Mouse (Mus musculus) heart, embryonic 16.5 days (tissue): ENCODE results near the gene Lrrc51. TPM values are rescaled to one million over a fixed set of nuclear protein-coding genes. Genes with fewer than 3 reads are reported as not detected.
"Not testable (repeated sequence)": the region's sequence is repeated elsewhere in the genome, so short reads cannot be mapped to it uniquely, and the experiment has no call there.

ENCODE experiments used
- ATAC-seq: fragments of 200-750 bp; cut with Nextera tagmentation; replicated peaks from 2 replicates; pipeline ENCODE4 v1.8.0; 2017; ENCODE audit warnings: moderate number of reproducible peaks; ENCODE audit not compliant: insufficient read depth, low FRiP score; ENCODE audit errors: extremely low read depth
- H3K27ac ChIP-seq: fragments of 300-500 bp; sonication (generic); 2 replicates; pipeline ENCODE4 v1.5.1; 2014; ENCODE audit warnings: mild to moderate bottlenecking, low read length, control low read depth, moderate library complexity
- H3K27me3 ChIP-seq: fragments of 300-500 bp; sonication (generic); 2 replicates; pipeline ENCODE4 v1.6.1; 2014; ENCODE audit warnings: low read length, mixed read lengths; ENCODE audit not compliant: control insufficient read depth, insufficient read depth
- H3K36me3 ChIP-seq: fragments of 300-500 bp; sonication (generic); 2 replicates; pipeline ENCODE4 v1.6.1; 2014; ENCODE audit not compliant: control insufficient read depth, insufficient read depth
- H3K4me1 ChIP-seq: fragments of 300-500 bp; sonication (generic); 2 replicates; pipeline ENCODE4 v1.6.1; 2014; ENCODE audit warnings: low read length, mixed read lengths; ENCODE audit not compliant: control insufficient read depth, insufficient read depth
- H3K4me2 ChIP-seq: fragments of 300-500 bp; sonication (generic); 2 replicates; pipeline ENCODE4 v1.6.1; 2014; ENCODE audit warnings: low read depth, mild to moderate bottlenecking, control low read depth, low read length
- H3K4me3 ChIP-seq: fragments of 300-500 bp; sonication (generic); 2 replicates; pipeline ENCODE4 v1.5.1; 2014; ENCODE audit warnings: mild to moderate bottlenecking, control low read depth, low read length
- H3K9ac ChIP-seq: fragments of 300-500 bp; sonication (generic); 2 replicates; pipeline ENCODE4 v1.6.1; 2014; ENCODE audit warnings: low read length, control low read depth
- H3K9me3 ChIP-seq: fragments of 300-500 bp; sonication (generic); replicated peaks from 2 replicates; pipeline ENCODE4 v1.6.1; 2016; ENCODE audit warnings: low read length; ENCODE audit not compliant: control insufficient read depth
- WGBS: fragments of 180-500 bp; shearing (Covaris S2); extraction: QIAGEN DNeasy Blood & Tissue Kit; methylation state at CpG from one replicate; pipeline ENCODE4 v1.1.7; 2014; 5-methylcytosine and 5-hydroxymethylcytosine counted together
- polyA plus RNA-seq: library from polyadenylated mRNA; unstranded; fragments of >200 nt; fragmentation: Nextera tagmentation; extraction: Ambion mirVana; gene quantifications from 2 replicates; pipeline ENCODE4 v1.2.1, GENCODE M21; 2015

Gene Lrrc51
- polyA plus RNA-seq, 1 experiment from 2014 or later, result 5.9 TPM

- ATAC-seq, result no peak
- 74% methylated on average over 3 of the region's 3 CpGs for WGBS
Measured at GRCm38 (mm10) chr7:101928093-101928492, 5.6 kb downstream of the Lrrc51 start.

DNA sequence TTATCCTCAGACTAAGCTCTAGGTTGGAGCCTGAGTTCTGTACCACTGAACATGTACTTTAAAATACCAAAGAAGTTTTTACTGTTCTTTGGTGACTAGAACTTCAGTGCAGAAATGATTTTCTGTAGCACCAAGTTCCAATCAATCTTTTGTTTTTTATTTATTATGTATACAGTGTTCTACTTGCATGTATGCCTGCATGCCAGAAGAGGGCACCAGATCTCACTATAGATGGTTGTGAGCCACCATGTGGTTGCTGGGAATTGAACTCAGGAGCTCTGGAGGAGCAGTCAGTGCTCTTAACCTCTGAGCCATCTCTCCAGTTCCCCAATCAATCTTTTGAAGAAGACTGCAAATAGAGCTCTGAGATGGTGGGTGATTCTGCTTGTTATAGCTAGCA, 7.8 kb downstream of the Lrrc51 start:
- not testable (repeated sequence) for H3K27me3 ChIP-seq, H3K4me2 ChIP-seq, H3K4me1 ChIP-seq, H3K36me3 ChIP-seq, H3K27ac ChIP-seq, ATAC-seq, H3K9me3 ChIP-seq, H3K4me3 ChIP-seq, H3K9ac ChIP-seq

More at GRCm38 (mm10) chr7:101928093-101928492, 5.6 kb downstream of the Lrrc51 start:
- H3K27me3 ChIP-seq, result no peaks in the 10 kb centered on the region
- H3K4me3 ChIP-seq, result no peak overlapping the region
- H3K4me2 ChIP-seq, result no peak overlapping the region
- no peaks in the 10 kb centered on the region for H3K36me3 ChIP-seq
- H3K9me3 ChIP-seq, result no peaks in the 10 kb centered on the region; the same call in 1 of the 2 replicates
- H3K9ac ChIP-seq, result no peak overlapping the region
- no peak overlapping the region for H3K27ac ChIP-seq
- peaks cover 6% of the 10 kb centered on the region; the same call in 1 of the 2 replicates for H3K4me1 ChIP-seq

GRCm38 (mm10) chr7:101918071-101918470, 15.6 kb downstream of the Lrrc51 start:
- Histone ChIP-seq H3K9me3 (no peaks in the 10 kb centered on the region), H3K4me3 (no peak overlapping the region), H3K9ac (no peak overlapping the region), H3K27ac (no peak overlapping the region), H3K36me3 (peaks cover 12% of the 10 kb centered on the region), H3K27me3 (no peaks in the 10 kb centered on the region), H3K4me1 (no peaks in the 10 kb centered on the region), H3K4me2 (no peak overlapping the region)
- peak; percentile 69 for ATAC-seq
- 6% methylated on average over 1 of the region's 1 CpGs for WGBS

- 63% methylated on average over 3 of the region's 3 CpGs for WGBS
Measured at GRCm38 (mm10) chr7:101911982-101912381, 21.7 kb downstream of the Lrrc51 start.

DNA sequence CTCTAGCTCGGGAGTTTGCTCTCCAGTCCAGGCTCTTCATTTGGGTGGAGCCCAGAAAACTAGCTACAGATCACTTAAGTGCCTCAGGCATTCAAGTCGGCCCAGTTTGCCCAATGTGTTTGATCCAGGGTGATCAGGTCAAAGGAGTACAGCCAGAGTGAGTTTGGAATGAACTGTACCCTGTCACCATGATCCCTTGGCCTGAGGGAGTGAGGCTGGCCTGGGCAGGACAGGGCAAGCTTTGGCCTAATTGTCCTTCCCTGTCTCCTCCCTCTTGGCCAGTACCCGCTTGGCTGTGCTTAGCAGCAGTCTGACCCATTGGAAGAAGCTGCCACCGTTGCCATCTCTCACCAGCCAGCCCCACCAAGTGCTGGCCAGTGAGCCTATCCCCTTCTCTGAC, 23.6 kb downstream of the Lrrc51 start:
- Histone ChIP-seq H3K9me3 (no peaks in the 10 kb centered on the region), H3K36me3 (peaks cover 38% of the 10 kb centered on the region), H3K9ac (no peak overlapping the region), H3K27me3 (no peaks in the 10 kb centered on the region), H3K27ac (no peak overlapping the region), H3K4me2 (no peak overlapping the region), H3K4me3 (no peak overlapping the region), H3K4me1 (peaks cover 11% of the 10 kb centered on the region)
- no peak for ATAC-seq
- 79% methylated on average over 4 of the region's 4 CpGs for WGBS

More at GRCm38 (mm10) chr7:101911982-101912381, 21.7 kb downstream of the Lrrc51 start:
- no peak for ATAC-seq
- Histone ChIP-seq H3K36me3 (peaks cover 38% of the 10 kb centered on the region), H3K4me2 (no peak overlapping the region), H3K27ac (no peak overlapping the region), H3K4me1 (peaks cover 4% of the 10 kb centered on the region; the same call in 1 of the 2 replicates), H3K9ac (no peak overlapping the region), H3K27me3 (no peaks in the 10 kb centered on the region), H3K4me3 (no peak overlapping the region), H3K9me3 (no peaks in the 10 kb centered on the region)

DNA sequence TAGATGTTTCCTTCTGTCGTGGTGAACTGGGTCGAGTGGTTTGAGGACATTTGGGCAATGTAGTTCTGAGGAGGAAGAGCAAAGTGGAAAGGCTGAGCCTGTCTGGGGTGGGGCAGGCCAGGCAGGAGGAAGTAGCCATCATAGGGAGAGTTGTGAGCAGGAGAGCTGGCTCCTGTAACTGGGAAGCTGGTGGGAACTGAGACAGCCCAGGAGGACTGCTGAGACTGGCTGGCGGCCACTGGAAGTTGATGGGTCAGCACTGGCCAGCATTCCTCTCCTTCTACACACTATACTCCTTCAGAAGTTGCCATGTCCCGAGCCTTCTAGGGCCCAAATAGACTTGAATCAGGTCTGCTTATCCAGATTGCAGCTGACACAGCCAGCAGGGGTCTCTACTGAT, 25.3 kb downstream of the Lrrc51 start:
- Histone ChIP-seq H3K27ac (no peak overlapping the region), H3K27me3 (no peaks in the 10 kb centered on the region), H3K4me3 (no peak overlapping the region), H3K4me1 (peaks cover 15% of the 10 kb centered on the region), H3K9me3 (no peaks in the 10 kb centered on the region), H3K9ac (no peak overlapping the region), H3K36me3 (peaks cover 28% of the 10 kb centered on the region), H3K4me2 (no peak overlapping the region)
- WGBS, result 55% methylated on average over 4 of the region's 4 CpGs
- ATAC-seq, result no peak

GRCm38 (mm10) chr7:101906696-101907095, 27.0 kb downstream of the Lrrc51 start:
- Histone ChIP-seq H3K36me3 (peaks cover 12% of the 10 kb centered on the region), H3K9ac (peak overlapping the region; percentile 94), H3K4me2 (peak overlapping the region; percentile 61), H3K27ac (peak overlapping the region; percentile 6; the same call in 1 of the 2 replicates), H3K4me1 (peaks cover 15% of the 10 kb centered on the region), H3K27me3 (no peaks in the 10 kb centered on the region), H3K9me3 (no peaks in the 10 kb centered on the region; the same call in 1 of the 2 replicates), H3K4me3 (peak overlapping the region; percentile 86)
- no peak for ATAC-seq
- WGBS, result 53% methylated on average over 8 of the region's 8 CpGs

DNA sequence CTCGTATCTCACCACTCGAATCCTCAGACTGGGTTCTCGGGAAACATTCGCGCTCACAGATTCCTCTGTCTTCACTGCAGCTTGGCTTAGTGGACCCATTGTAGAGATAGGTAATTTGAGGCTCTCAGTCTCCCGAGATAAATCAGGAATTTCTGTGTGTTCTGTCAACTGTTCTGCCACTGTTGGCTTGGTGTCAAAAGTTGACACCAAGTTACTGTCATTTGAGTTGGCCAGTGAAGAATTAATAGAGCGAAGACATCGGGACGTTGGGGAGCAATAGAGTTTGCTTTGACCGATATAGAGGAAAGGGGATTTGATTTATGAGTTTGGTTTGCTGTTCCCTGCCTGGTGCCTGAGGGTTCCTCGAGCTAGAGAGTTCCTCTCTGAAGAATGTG, 27.4 kb downstream of the Lrrc51 start, which contains the start of gene Tomt:
Gene Tomt, minus strand, starts transcription at position 73 of the 395 bp plus-strand sequence.
- WGBS, result 10% methylated on average over 11 of the region's 11 CpGs
- Histone ChIP-seq H3K9ac (peak within 1 kb of the TSS; percentile 94), H3K4me3 (peak within 1 kb of the TSS; percentile 86), H3K36me3 (peaks cover 12% of the 10 kb centered on the region; the same call in 1 of the 2 replicates), H3K27me3 (no peaks in the 10 kb centered on the region), H3K27ac (peak within 1 kb of the TSS; percentile 98), H3K4me1 (peaks cover 15% of the 10 kb centered on the region), H3K9me3 (no peaks in the 10 kb centered on the region; the same call in 1 of the 2 replicates), H3K4me2 (peak within 1 kb of the TSS; percentile 83)
- no peak for ATAC-seq

DNA sequence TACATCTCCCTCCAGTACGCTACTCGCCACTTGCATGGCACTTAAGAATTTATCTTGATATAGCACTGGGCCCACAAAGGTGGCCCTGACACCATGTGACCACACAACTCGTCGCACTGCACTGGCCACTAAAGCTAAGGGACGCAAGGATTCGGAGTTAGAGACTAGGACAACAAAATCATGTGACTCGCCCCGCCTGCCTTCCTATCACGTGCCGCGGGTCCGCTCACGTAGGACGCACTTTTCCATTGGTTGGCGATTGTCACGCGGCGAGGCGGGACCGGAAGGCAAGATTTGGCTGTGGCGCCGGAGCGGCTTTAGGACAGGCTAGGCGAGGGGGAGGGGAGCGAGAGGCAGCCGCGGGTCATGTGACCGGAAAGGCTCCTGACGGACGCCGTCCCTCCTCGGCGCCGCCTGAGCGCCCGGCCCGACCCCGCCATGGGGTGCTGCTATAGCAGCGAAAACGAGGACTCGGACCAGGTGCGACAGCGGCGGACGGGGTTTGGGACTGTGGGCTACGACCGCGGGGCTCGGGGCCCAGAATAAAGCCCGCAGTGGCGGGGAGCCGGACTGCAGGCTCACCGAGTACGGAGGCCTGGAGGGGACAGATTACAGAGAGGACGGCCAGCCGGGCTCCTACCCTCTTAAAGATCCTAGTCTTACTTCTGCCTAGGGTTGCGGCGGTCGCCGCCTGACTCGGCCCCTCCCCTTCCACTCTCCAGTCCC, 28.0 kb downstream of the Lrrc51 start, which contains the start of gene Lamtor1:
Gene Lamtor1, plus strand, starts transcription at position 344 of the 726 bp plus-strand sequence.
- H3K9me3 ChIP-seq, result no peaks in the 10 kb centered on the region; the same call in 1 of the 2 replicates
- ATAC-seq, result peak; percentile 99

More for the DNA sequence above, 28.0 kb downstream of the Lrrc51 start, which contains the start of gene Lamtor1:
- H3K4me3 ChIP-seq, result peak within 1 kb of the TSS; percentile 86
- H3K4me1 ChIP-seq, result peaks cover 15% of the 10 kb centered on the region
- H3K4me2 ChIP-seq, result peak within 1 kb of the TSS; percentile 83
- H3K27me3 ChIP-seq, result no peaks in the 10 kb centered on the region
- peak within 1 kb of the TSS; percentile 94 for H3K9ac ChIP-seq
- H3K27ac ChIP-seq, result peak within 1 kb of the TSS; percentile 98
- peaks cover 9% of the 10 kb centered on the region; the same call in 1 of the 2 replicates for H3K36me3 ChIP-seq
- under 1% methylated on average over 61 of the region's 61 CpGs for WGBS
